Mouse (Mus musculus) liver, postnatal 0 days (tissue): ENCODE measurements around the gene Hpdl. TPM values are rescaled to one million over a fixed set of nuclear protein-coding genes. Genes with fewer than 3 reads are reported as not detected.
A peak's percentile ranks its signal among the peaks of the same experiment; 100 is the strongest.

ENCODE experiments used
- ATAC-seq: fragments of 200-750 bp; cut with Nextera tagmentation; 2 replicates; pipeline ENCODE4 v1.8.0; 2017; ENCODE audit warnings: mild to moderate bottlenecking, moderate library complexity
- DNase-seq: peaks from one replicate; pipeline ENCODE4 v3.0.0-alpha.2; 2016
- H3K27ac ChIP-seq: fragments of 300-500 bp; sonication (generic); 2 replicates; pipeline ENCODE4 v1.5.1; 2014; ENCODE audit warnings: antibody characterized with exemption, moderate library complexity, mild to moderate bottlenecking, low read depth
- H3K27me3 ChIP-seq: fragments of 300-500 bp; sonication (generic); 2 replicates; pipeline ENCODE4 v1.6.1; 2014; ENCODE audit warnings: low read length, control low read depth, mixed read lengths; ENCODE audit not compliant: insufficient read depth
- H3K36me3 ChIP-seq: fragments of 300-500 bp; sonication (generic); replicated peaks from 2 replicates; pipeline ENCODE4 v1.6.1; 2014; ENCODE audit warnings: mild to moderate bottlenecking, control low read depth, low read length, moderate library complexity, mixed read lengths; ENCODE audit not compliant: insufficient read depth
- H3K4me1 ChIP-seq: fragments of 300-500 bp; sonication (generic); 2 replicates; pipeline ENCODE4 v1.6.1; 2014; ENCODE audit warnings: antibody characterized with exemption, mild to moderate bottlenecking, control low read depth; ENCODE audit not compliant: insufficient read depth
- H3K4me2 ChIP-seq: fragments of 300-500 bp; sonication (generic); 2 replicates; pipeline ENCODE4 v1.6.1; 2014; ENCODE audit warnings: low read depth, mild to moderate bottlenecking, low read length, moderate library complexity, mixed read lengths
- H3K4me3 ChIP-seq: fragments of 300-500 bp; sonication (generic); 2 replicates; pipeline ENCODE4 v1.5.1; 2014; ENCODE audit warnings: low read depth, low read length
- H3K9ac ChIP-seq: fragments of 300-500 bp; sonication (generic); replicated peaks from 2 replicates; pipeline ENCODE4 v1.6.1; 2014; ENCODE audit warnings: mild to moderate bottlenecking, moderate library complexity
- H3K9me3 ChIP-seq: fragments of 300-500 bp; sonication (generic); 2 replicates; pipeline ENCODE4 v1.6.1; 2016; ENCODE audit warnings: mild to moderate bottlenecking, control low read depth, low read length, mixed read lengths
- CTCF ChIP-seq: sonication (generic); IDR thresholded peaks from 2 replicates; pipeline ENCODE4 v1.5.1; 2016; ENCODE audit warnings: antibody characterized with exemption, low read depth
- EP300 ChIP-seq: IDR thresholded peaks from 2 replicates; pipeline ENCODE4 v1.6.1; 2016; ENCODE audit warnings: antibody characterized with exemption, low read depth, mild to moderate bottlenecking
- WGBS: fragments of 180-500 bp; shearing (Covaris S2); extraction: QIAGEN DNeasy Blood & Tissue Kit; methylation state at CpG from one replicate; pipeline ENCODE4 v1.1.7; 2014; ENCODE audit not compliant: insufficient replicate concordance; 5-methylcytosine and 5-hydroxymethylcytosine counted together
- polyA plus RNA-seq: library from polyadenylated mRNA; unstranded; fragments of >200 nt; fragmentation: Nextera tagmentation; extraction: Ambion mirVana; gene quantifications from 2 replicates; pipeline ENCODE4 v1.2.1, GENCODE M21; 2015

Hpdl gene
- 0.22 TPM in 1 of 2 replicates, not detected in the other for polyA plus RNA-seq

GRCm38 (mm10) chr4:116821694-116822016 is at the start of gene Hpdl:
Gene Hpdl, minus strand, starts transcription at chr4:116821707.
- Histone ChIP-seq H3K9me3 (no peaks in the 10 kb centered on the region), H3K4me1 (peaks cover 18% of the 10 kb centered on the region), H3K27ac (no peak within 1 kb of the TSS), H3K4me2 (peak within 1 kb of the TSS; percentile 87), H3K9ac (peak within 1 kb of the TSS; percentile 65), H3K27me3 (peaks cover 17% of the 10 kb centered on the region), H3K36me3 (no peaks in the 10 kb centered on the region), H3K4me3 (peak within 1 kb of the TSS; percentile 60)
- no peak for DNase-seq
- TF ChIP-seq EP300 (no peak), CTCF (no peak)
- WGBS: 13% methylated on average over 9 of the region's 9 CpGs
- peak; percentile 38; the same call in 1 of the 2 replicates for ATAC-seq

GRCm38 (mm10) chr4:116869898-116870297 is 48.4 kb upstream of the Hpdl start:
- peaks cover 10% of the 10 kb centered on the region; the same call in 1 of the 2 replicates for H3K27me3 ChIP-seq
- no peak for TF ChIP-seq CTCF
- no peak for TF ChIP-seq EP300

GRCm38 (mm10) chr4:116862023-116862422 is 40.5 kb upstream of the Hpdl start:
- H3K9ac ChIP-seq: no peak overlapping the region
- WGBS: 62% methylated on average over 8 of the region's 8 CpGs

More at GRCm38 (mm10) chr4:116869898-116870297, 48.4 kb upstream of the Hpdl start:
- DNase-seq: no peak
- Histone ChIP-seq H3K4me2 (no peak overlapping the region), H3K4me1 (no peaks in the 10 kb centered on the region), H3K4me3 (no peak overlapping the region), H3K9me3 (no peaks in the 10 kb centered on the region), H3K36me3 (no peaks in the 10 kb centered on the region), H3K9ac (no peak overlapping the region), H3K27ac (no peak overlapping the region)
- 43% methylated on average over 3 of the region's 3 CpGs for WGBS
- no peak for ATAC-seq

GRCm38 (mm10) chr4:116859711-116860110 is 38.2 kb upstream of the Hpdl start:
- ATAC-seq (no peak; the same call in 1 of the 2 replicates), DNase-seq (no peak)
- 57% methylated on average over 5 of the region's 5 CpGs for whole genome bisulfite sequencing

More at GRCm38 (mm10) chr4:116862023-116862422, 40.5 kb upstream of the Hpdl start:
- H3K4me2 ChIP-seq: no peak overlapping the region
- no peak overlapping the region for H3K4me3 ChIP-seq
- TF ChIP-seq EP300 (no peak), CTCF (no peak)
- H3K27ac ChIP-seq: no peak overlapping the region
- DNase-seq (no peak), ATAC-seq (no peak)
- no peaks in the 10 kb centered on the region for H3K4me1 ChIP-seq
- no peaks in the 10 kb centered on the region for H3K36me3 ChIP-seq
- H3K9me3 ChIP-seq: no peaks in the 10 kb centered on the region
- H3K27me3 ChIP-seq: no peaks in the 10 kb centered on the region

GRCm38 (mm10) chr4:116857203-116857602 is 35.7 kb upstream of the Hpdl start:
- DNase-seq (no peak), ATAC-seq (no peak)
- Histone ChIP-seq H3K27ac (no peak overlapping the region), H3K9ac (no peak overlapping the region), H3K4me1 (no peaks in the 10 kb centered on the region), H3K4me2 (no peak overlapping the region), H3K9me3 (no peaks in the 10 kb centered on the region), H3K36me3 (no peaks in the 10 kb centered on the region), H3K27me3 (no peaks in the 10 kb centered on the region; the same call in 1 of the 2 replicates), H3K4me3 (no peak overlapping the region)
- 82% methylated on average over 10 of the region's 10 CpGs for WGBS
- TF ChIP-seq CTCF (no peak), EP300 (no peak)

More at GRCm38 (mm10) chr4:116859711-116860110, 38.2 kb upstream of the Hpdl start:
- no peak overlapping the region for H3K4me3 ChIP-seq
- H3K9me3 ChIP-seq: no peaks in the 10 kb centered on the region
- no peak overlapping the region for H3K27ac ChIP-seq
- no peaks in the 10 kb centered on the region for H3K4me1 ChIP-seq
- no peaks in the 10 kb centered on the region for H3K36me3 ChIP-seq
- no peaks in the 10 kb centered on the region for H3K27me3 ChIP-seq
- no peak overlapping the region for H3K9ac ChIP-seq
- TF ChIP-seq CTCF (no peak), EP300 (no peak)
- no peak overlapping the region for H3K4me2 ChIP-seq

DNA sequence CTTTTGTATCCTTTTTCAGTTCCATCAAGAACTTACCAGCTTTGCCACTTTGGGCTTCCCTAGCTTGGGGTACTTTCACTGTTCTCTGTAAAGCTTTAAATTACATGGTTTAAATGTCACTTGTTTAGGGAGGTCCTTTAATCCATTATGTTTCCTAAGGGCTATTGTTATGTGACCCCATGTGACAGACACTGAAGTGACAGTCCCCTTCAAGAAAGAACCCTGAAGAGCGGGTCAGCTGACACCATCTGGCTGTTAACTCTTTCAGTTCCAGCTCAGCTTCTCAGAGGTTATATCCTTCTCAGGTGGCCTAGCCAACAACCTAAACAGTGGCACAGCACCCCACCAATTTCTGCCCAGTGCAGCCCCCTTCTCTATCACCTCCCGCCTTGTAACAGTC is 32.8 kb upstream of the Hpdl start:
- WGBS: 27% methylated on average over 2 of the region's 2 CpGs
- H3K27ac ChIP-seq: no peak overlapping the region

More for the DNA sequence above, 32.8 kb upstream of the Hpdl start:
- no peaks in the 10 kb centered on the region for H3K9me3 ChIP-seq
- TF ChIP-seq EP300: no peak
- TF ChIP-seq CTCF: no peak
- H3K4me1 ChIP-seq: no peaks in the 10 kb centered on the region
- no peak overlapping the region for H3K9ac ChIP-seq
- no peak overlapping the region for H3K4me3 ChIP-seq
- DNase-seq (no peak), ATAC-seq (no peak)
- no peaks in the 10 kb centered on the region; the same call in 1 of the 2 replicates for H3K27me3 ChIP-seq
- H3K4me2 ChIP-seq: no peak overlapping the region
- H3K36me3 ChIP-seq: no peaks in the 10 kb centered on the region
